Mouse (Mus musculus) ES-Bruce4 (cell line): ENCODE data around the gene Fkbp5.

Experiments used
- CTCF ChIP-seq: IDR thresholded peaks from one replicate; pipeline ENCODE4 v1.8.1; 2011; ENCODE audit warnings: low read depth, low read length
- EP300 ChIP-seq: IDR thresholded peaks from 2 replicates; pipeline ENCODE4 v1.6.1; 2011; ENCODE audit warnings: low read depth, low read length; ENCODE audit not compliant: insufficient read depth
- POLR2A ChIP-seq: IDR thresholded peaks from one replicate; pipeline ENCODE4 v1.8.1; 2011; ENCODE audit warnings: low read length; ENCODE audit not compliant: insufficient read depth

- TF ChIP-seq CTCF (no peak), POLR2A (no peak), EP300 (no peak)
These were observed 21.5 kb downstream of the Fkbp5 start for GRCm38 (mm10) chr17:28495832-28496231.
